Mouse (Mus musculus) erythroblast, embryonic 14.5 days (primary cell): ENCODE measurements at regions not wholly inside any gene's neighbourhood (a gene's known extent, or its start where the extent isn't known, plus 50 kb on each side); places are given as distances from the start of the nearest gene placed in this dataset.

Source experiments
- GATA1 ChIP-seq: IDR thresholded peaks from 2 replicates; pipeline ENCODE4 v1.6.1; 2012; ENCODE audit warnings: low read length, inconsistent platforms, mixed read lengths
- TAL1 ChIP-seq: IDR thresholded peaks from 3 replicates; pipeline ENCODE4 v1.6.1; 2012; ENCODE audit warnings: low read length, inconsistent platforms, mixed read lengths

DNA sequence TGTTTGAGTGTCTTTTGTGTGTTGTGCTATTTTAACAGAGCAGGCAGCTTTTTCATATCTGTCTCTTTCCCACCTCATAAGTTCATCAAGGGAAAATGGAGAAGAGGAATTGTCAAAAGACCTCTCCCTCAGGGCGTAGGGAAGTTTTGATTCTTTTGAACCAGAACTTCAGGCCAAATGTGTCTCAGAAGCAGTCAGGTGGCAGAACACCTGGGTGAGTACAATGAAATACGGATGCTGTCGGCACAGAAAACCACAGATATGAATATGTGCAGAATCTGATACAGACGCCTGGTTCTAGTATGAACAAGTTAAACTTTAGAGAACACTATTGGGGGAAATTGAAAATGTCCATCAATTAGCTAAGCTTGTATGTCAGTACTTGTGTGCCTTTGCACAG lies 84.2 kb downstream of the 3110018I06Rik start:
- TF ChIP-seq GATA1 (no peak), TAL1 (no peak)
